Mouse (Mus musculus) lung, postnatal 0 days (tissue): ENCODE data around the gene Thap12.

Experiments
- CTCF ChIP-seq: IDR thresholded peaks from 2 replicates; pipeline ENCODE4 v1.5.1; 2016; ENCODE audit warnings: antibody characterized with exemption, mild to moderate bottlenecking
- EP300 ChIP-seq: IDR thresholded peaks from 2 replicates; pipeline ENCODE4 v1.6.1; 2016; ENCODE audit warnings: antibody characterized with exemption, mild to moderate bottlenecking, control low read depth

- TF ChIP-seq CTCF = no peak
- TF ChIP-seq EP300 = no peak
These were observed 34.8 kb upstream of the Thap12 start for GRCm38 (mm10) chr7:98667956-98668746.
